Mouse (Mus musculus) midbrain, embryonic 14.5 days (tissue): ENCODE data around the gene Mycn. TPM values are rescaled to one million over a fixed set of nuclear protein-coding genes. Genes with fewer than 3 reads are reported as not detected.

Source experiments
- ATAC-seq: fragments of 200-750 bp; cut with Nextera tagmentation; 2 replicates; pipeline ENCODE4 v1.8.0; 2017; ENCODE audit warnings: moderate number of reproducible peaks, moderate library complexity; ENCODE audit not compliant: low FRiP score, low TSS enrichment
- DNase-seq: peaks from one replicate; pipeline ENCODE4 v3.0.0-alpha.2; 2015
- H3K27ac ChIP-seq: fragments of 300-500 bp; sonication (generic); replicated peaks from 2 replicates; pipeline ENCODE4 v1.5.1; 2014; ENCODE audit warnings: mild to moderate bottlenecking, low read depth, low read length, moderate library complexity
- H3K27me3 ChIP-seq: fragments of 300-500 bp; sonication (generic); 2 replicates; pipeline ENCODE4 v1.6.1; 2014; ENCODE audit warnings: low read length, control low read depth, mixed read lengths; ENCODE audit not compliant: control insufficient read depth, insufficient read depth
- H3K36me3 ChIP-seq: fragments of 300-500 bp; sonication (generic); 2 replicates; pipeline ENCODE4 v1.6.1; 2014; ENCODE audit warnings: low read length, control low read depth; ENCODE audit not compliant: control insufficient read depth, insufficient read depth
- H3K4me1 ChIP-seq: fragments of 300-500 bp; sonication (generic); 2 replicates; pipeline ENCODE4 v1.6.1; 2014; ENCODE audit warnings: mild to moderate bottlenecking, antibody characterized with exemption, low read length, control low read depth; ENCODE audit not compliant: control insufficient read depth, insufficient read depth
- H3K4me2 ChIP-seq: fragments of 300-500 bp; sonication (generic); 2 replicates; pipeline ENCODE4 v1.6.1; 2014; ENCODE audit warnings: mild to moderate bottlenecking, low read length, moderate library complexity
- H3K4me3 ChIP-seq: fragments of 300-500 bp; sonication (generic); replicated peaks from 2 replicates; pipeline ENCODE4 v1.5.1; 2014; ENCODE audit warnings: low read depth, low read length
- H3K9ac ChIP-seq: fragments of 300-500 bp; sonication (generic); replicated peaks from 2 replicates; pipeline ENCODE4 v1.6.1; 2014; ENCODE audit warnings: mild to moderate bottlenecking, low read length, moderate library complexity
- H3K9me3 ChIP-seq: fragments of 300-500 bp; sonication (generic); 2 replicates; pipeline ENCODE4 v1.6.1; 2016; ENCODE audit warnings: low read length, control low read depth, mixed read lengths; ENCODE audit not compliant: control insufficient read depth
- WGBS: fragments of 180-500 bp; shearing (Covaris S2); extraction: QIAGEN DNeasy Blood & Tissue Kit; methylation state at CpG from one replicate; pipeline ENCODE4 v1.1.7; 2014; 5-methylcytosine and 5-hydroxymethylcytosine counted together
- polyA plus RNA-seq: library from polyadenylated mRNA; unstranded; fragments of >200 nt; fragmentation: Nextera tagmentation; extraction: Ambion mirVana; gene quantifications from 2 replicates; pipeline ENCODE4 v1.2.1, GENCODE M21; 2014

Gene Mycn
- polyA plus RNA-seq = 61.7 and 63.1 TPM in 2 replicates

GRCm38 (mm10) chr12:12941661-12942363 lies at the start of gene Mycn:
Gene Mycn, minus strand, starts transcription at chr12:12941914.
- H3K4me3 ChIP-seq = peak within 1 kb of the TSS; percentile 82
- H3K36me3 ChIP-seq = peaks cover 14% of the 10 kb centered on the region
- no peaks in the 10 kb centered on the region for H3K27me3 ChIP-seq
- H3K4me2 ChIP-seq = peak within 1 kb of the TSS; percentile 95
- H3K27ac ChIP-seq = peak within 1 kb of the TSS; percentile 97
- peak within 1 kb of the TSS; percentile 91 for H3K9ac ChIP-seq
- DNase-seq = peak; percentile 96
- no peaks in the 10 kb centered on the region for H3K9me3 ChIP-seq
- under 1% methylated on average over 37 of the region's 38 CpGs for WGBS
- peaks cover 16% of the 10 kb centered on the region for H3K4me1 ChIP-seq
- peak; percentile 80 for ATAC-seq

DNA sequence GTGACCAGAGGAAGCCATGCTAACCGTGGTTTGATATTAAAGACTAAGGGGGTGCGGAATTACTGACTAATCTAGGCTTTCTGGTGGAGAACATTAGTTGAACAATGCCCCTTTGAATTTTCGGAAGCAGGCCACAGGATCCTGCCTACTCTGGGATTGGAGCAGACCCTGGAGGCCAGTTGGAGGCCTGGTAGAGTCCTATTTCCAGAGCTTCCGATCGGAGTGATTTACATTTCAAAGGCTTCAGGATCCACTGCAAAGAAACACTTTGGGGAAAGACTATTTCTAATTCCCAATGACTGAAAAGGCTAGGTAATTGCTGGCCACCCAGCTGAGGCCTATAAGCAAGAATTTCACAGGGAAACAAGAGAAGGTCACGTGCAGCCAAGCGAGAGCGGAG lies 45.7 kb upstream of the Mycn start:
- ATAC-seq (no peak), DNase-seq (no peak)
- Histone ChIP-seq H3K4me1 (no peaks in the 10 kb centered on the region), H3K27me3 (no peaks in the 10 kb centered on the region), H3K9me3 (no peaks in the 10 kb centered on the region), H3K4me2 (no peak overlapping the region), H3K4me3 (no peak overlapping the region), H3K9ac (no peak overlapping the region), H3K36me3 (no peaks in the 10 kb centered on the region), H3K27ac (no peak overlapping the region)
- WGBS = 70% methylated on average over 8 of the region's 8 CpGs

- H3K36me3 ChIP-seq = no peaks in the 10 kb centered on the region
- ATAC-seq (no peak), DNase-seq (no peak)
- H3K27ac ChIP-seq = no peak overlapping the region
- WGBS = 85% methylated on average over 20 of the region's 20 CpGs
- H3K9me3 ChIP-seq = no peaks in the 10 kb centered on the region
- H3K9ac ChIP-seq = no peak overlapping the region
- no peak overlapping the region for H3K4me2 ChIP-seq
- H3K4me3 ChIP-seq = no peak overlapping the region
- no peaks in the 10 kb centered on the region for H3K4me1 ChIP-seq
- H3K27me3 ChIP-seq = no peaks in the 10 kb centered on the region
These were observed 45.0 kb upstream of the Mycn start for GRCm38 (mm10) chr12:12986612-12987206.

DNA sequence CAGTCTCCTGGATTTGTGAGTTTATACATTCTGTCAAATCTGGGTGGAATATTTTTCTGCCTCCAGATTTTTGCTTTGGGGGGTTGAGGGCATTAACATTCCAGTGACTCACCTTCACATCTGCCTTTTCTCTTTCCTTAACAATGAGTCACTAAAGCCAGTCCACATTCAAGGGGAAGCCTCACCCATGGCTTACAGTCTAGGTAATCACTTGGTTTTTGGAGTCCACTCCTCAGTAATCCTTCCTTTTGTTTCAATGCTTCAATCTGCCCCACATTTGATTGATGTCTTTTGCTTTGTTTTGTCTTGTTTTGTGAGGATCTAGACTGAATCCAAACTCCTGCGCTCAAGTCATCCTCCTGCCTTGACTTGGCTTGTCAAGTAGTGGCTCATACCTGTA lies 41.3 kb upstream of the Mycn start:
- no peaks in the 10 kb centered on the region for H3K4me1 ChIP-seq
- WGBS = 79% methylated on average over 1 of the region's 1 CpGs
- no peak for ATAC-seq

DNA sequence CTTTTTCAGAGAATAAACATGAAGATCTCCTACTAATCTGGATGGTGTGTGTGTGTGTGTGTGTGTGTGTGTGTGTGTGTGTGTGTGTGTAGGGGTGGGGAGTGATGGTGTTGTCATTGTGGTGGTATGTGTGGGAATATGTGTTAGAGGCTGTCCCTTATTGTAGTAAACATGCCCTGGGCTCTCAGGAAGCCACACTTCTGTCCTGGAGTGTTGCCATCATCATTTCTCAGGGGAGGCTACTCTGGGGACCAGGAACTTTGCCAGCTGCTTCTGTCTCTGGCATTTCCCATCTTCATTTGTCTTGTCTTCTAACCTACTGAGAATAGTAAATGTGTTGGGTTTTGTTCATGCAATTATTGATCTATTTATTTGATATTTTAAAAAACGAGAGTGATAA lies 33.7 kb upstream of the Mycn start:
- Histone ChIP-seq H3K9ac (no peak overlapping the region), H3K36me3 (no peaks in the 10 kb centered on the region), H3K4me1 (no peaks in the 10 kb centered on the region), H3K27me3 (no peaks in the 10 kb centered on the region), H3K4me3 (no peak overlapping the region), H3K4me2 (no peak overlapping the region), H3K27ac (no peak overlapping the region), H3K9me3 (no peaks in the 10 kb centered on the region)
- WGBS = 76% methylated on average over 1 of the region's 1 CpGs
- ATAC-seq (no peak), DNase-seq (peak; percentile 9)

More for the DNA sequence above, 41.3 kb upstream of the Mycn start:
- Histone ChIP-seq H3K4me2 (no peak overlapping the region), H3K4me3 (no peak overlapping the region), H3K27me3 (no peaks in the 10 kb centered on the region), H3K9ac (no peak overlapping the region), H3K27ac (no peak overlapping the region), H3K36me3 (no peaks in the 10 kb centered on the region), H3K9me3 (no peaks in the 10 kb centered on the region)
- no peak for DNase-seq

DNA sequence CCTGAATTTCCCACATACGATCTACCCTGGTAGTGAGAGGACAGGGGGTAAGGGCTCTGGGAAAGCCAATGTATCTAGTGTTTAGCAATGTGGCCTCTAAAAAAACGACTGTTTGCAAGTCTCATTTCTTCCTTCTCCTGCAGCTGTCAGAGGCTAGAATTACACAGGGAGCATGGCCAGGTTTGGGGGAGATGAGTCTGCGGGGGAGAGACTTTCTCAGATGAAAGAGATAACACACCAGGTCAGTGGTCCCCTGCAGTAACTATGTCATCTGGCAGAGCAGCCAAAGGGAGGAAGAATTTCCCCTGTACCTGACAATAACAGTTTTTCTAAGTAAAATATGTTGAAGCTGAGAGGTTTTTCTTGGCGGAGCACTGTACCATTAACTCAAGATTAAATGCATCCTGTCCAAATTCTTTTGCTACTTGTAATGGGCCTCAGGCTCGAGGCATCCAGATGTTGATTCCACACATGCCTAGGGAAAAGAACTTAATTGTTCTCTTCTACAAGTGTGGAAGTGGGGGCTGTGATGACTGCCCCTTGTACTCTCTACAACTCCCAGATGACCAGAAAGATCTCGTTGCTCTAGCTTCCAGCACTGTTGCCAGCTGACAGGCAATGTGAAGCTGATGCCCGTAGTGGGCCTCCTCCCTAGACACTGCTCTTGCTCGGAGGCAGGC lies 31.2 kb upstream of the Mycn start:
- H3K4me1 ChIP-seq = no peaks in the 10 kb centered on the region
- DNase-seq = no peak
- ATAC-seq = no peak
- no peaks in the 10 kb centered on the region for H3K27me3 ChIP-seq
- no peaks in the 10 kb centered on the region for H3K9me3 ChIP-seq
- no peaks in the 10 kb centered on the region for H3K36me3 ChIP-seq
- H3K4me2 ChIP-seq = no peak overlapping the region
- H3K9ac ChIP-seq = no peak overlapping the region
- no peak overlapping the region for H3K27ac ChIP-seq
- H3K4me3 ChIP-seq = no peak overlapping the region
- WGBS = 66% methylated on average over 8 of the region's 8 CpGs

DNA sequence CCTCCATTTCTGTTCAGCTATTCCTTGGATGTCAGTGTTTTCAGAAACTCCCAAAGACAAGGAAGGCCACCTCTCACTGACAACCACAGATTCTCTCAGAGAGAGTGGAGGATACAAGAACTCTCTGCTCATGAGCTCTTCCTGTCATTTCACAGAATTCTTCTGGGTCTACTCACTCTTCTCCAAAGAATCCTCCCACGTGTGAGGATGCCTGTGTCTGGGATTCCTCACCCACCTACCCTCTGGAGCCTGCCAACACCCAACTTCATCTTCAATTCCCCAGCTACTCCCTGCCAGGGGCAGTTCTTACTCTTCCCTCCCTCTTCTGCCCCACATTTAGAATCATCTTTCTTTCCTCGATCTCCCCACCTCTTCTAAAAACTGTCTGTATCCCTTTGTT lies 26.2 kb upstream of the Mycn start:
- 78% methylated on average over 2 of the region's 2 CpGs for WGBS
- DNase-seq (no peak), ATAC-seq (no peak)
- Histone ChIP-seq H3K4me2 (no peak overlapping the region), H3K27ac (no peak overlapping the region), H3K4me1 (no peaks in the 10 kb centered on the region), H3K9ac (no peak overlapping the region), H3K27me3 (no peaks in the 10 kb centered on the region), H3K36me3 (no peaks in the 10 kb centered on the region), H3K9me3 (no peaks in the 10 kb centered on the region), H3K4me3 (no peak overlapping the region)

- ATAC-seq (no peak), DNase-seq (no peak)
- H3K9me3 ChIP-seq = no peaks in the 10 kb centered on the region
- H3K4me3 ChIP-seq = no peak overlapping the region
- H3K4me2 ChIP-seq = no peak overlapping the region
- 91% methylated on average over 3 of the region's 3 CpGs for WGBS
- H3K27ac ChIP-seq = no peak overlapping the region
- H3K9ac ChIP-seq = no peak overlapping the region
- H3K27me3 ChIP-seq = no peaks in the 10 kb centered on the region
- no peaks in the 10 kb centered on the region for H3K36me3 ChIP-seq
- no peaks in the 10 kb centered on the region for H3K4me1 ChIP-seq
These were observed 23.1 kb upstream of the Mycn start for GRCm38 (mm10) chr12:12964856-12965255.
